Mouse (Mus musculus): ENCODE results near the gene Ctbp1.

The Ctbp1 gene

GRCm38 (mm10) chr5:33274953-33275454, at the start of gene Ctbp1:
Ctbp1 (minus strand) TSS chr5:33274994.
- DNase-seq, result peak; percentile 90

GRCm38 (mm10) chr5:33324491-33324890, 49.7 kb upstream of the Ctbp1 start:
- DNase-seq, result no peak

GRCm38 (mm10) chr5:33312192-33312591, 37.4 kb upstream of the Ctbp1 start:
- DNase-seq, result no peak

GRCm38 (mm10) chr5:33310704-33311462, 36.1 kb upstream of the Ctbp1 start:
- DNase-seq, result no peak

GRCm38 (mm10) chr5:33301801-33302200, 27.0 kb upstream of the Ctbp1 start:
- no peak for DNase-seq

GRCm38 (mm10) chr5:33297164-33297563, 22.4 kb upstream of the Ctbp1 start:
- no peak for DNase-seq

- no peak for DNase-seq
These were observed 19.1 kb upstream of the Ctbp1 start for GRCm38 (mm10) chr5:33293796-33294430.

- no peak for DNase-seq
These were observed 9.2 kb upstream of the Ctbp1 start for GRCm38 (mm10) chr5:33283951-33284350.

- DNase-seq, result no peak
These were observed 6.6 kb upstream of the Ctbp1 start for GRCm38 (mm10) chr5:33281428-33281827.

GRCm38 (mm10) chr5:33278950-33279349, 4.2 kb upstream of the Ctbp1 start:
- DNase-seq, result peak; percentile 38

- DNase-seq, result no peak
These were observed 2.5 kb upstream of the Ctbp1 start for GRCm38 (mm10) chr5:33277286-33277685.

- DNase-seq, result no peak
These were observed 960 bp upstream of the Ctbp1 start for GRCm38 (mm10) chr5:33275754-33276153.

- peak; percentile 93 for DNase-seq
These were observed 475 bp downstream of the Ctbp1 start for GRCm38 (mm10) chr5:33274085-33274952.

- DNase-seq, result no peak
These were observed 1.1 kb downstream of the Ctbp1 start for GRCm38 (mm10) chr5:33273777-33274084.

GRCm38 (mm10) chr5:33272845-33273776, 1.7 kb downstream of the Ctbp1 start:
- DNase-seq, result no peak

GRCm38 (mm10) chr5:33272146-33272545, 2.6 kb downstream of the Ctbp1 start:
- DNase-seq, result no peak

- peak; percentile 90 for DNase-seq
These were observed 4.2 kb downstream of the Ctbp1 start for GRCm38 (mm10) chr5:33270568-33270967.

- DNase-seq, result no peak
These were observed 20.4 kb downstream of the Ctbp1 start for GRCm38 (mm10) chr5:33254416-33254815.

GRCm38 (mm10) chr5:33248186-33248585, 26.6 kb downstream of the Ctbp1 start:
- no peak for DNase-seq

GRCm38 (mm10) chr5:33247387-33247786, 27.4 kb downstream of the Ctbp1 start:
- DNase-seq, result no peak

GRCm38 (mm10) chr5:33245701-33246100, 29.1 kb downstream of the Ctbp1 start:
- DNase-seq, result no peak

- DNase-seq, result no peak
These were observed 30.3 kb downstream of the Ctbp1 start for GRCm38 (mm10) chr5:33244377-33244920.
